Mouse (Mus musculus) cerebellum, adult 2 months (tissue): ENCODE results near the gene Aagab. TPM values are rescaled to one million over a fixed set of nuclear protein-coding genes. Genes with fewer than 3 reads are reported as not detected.

Experiments
- DNase-seq, 2 experiments: peaks; one replicate each; pipeline ENCODE4 v3.0.0; 2021
- H3K27ac ChIP-seq: fragments of 200-500 bp; 2 replicates; pipeline ENCODE4 v1.5.1; 2012; ENCODE audit warnings: low read length, control low read depth, inconsistent platforms; ENCODE audit not compliant: insufficient read depth
- H3K27me3 ChIP-seq: fragments of 200-500 bp; 2 replicates; pipeline ENCODE4 v1.6.1; 2012; ENCODE audit warnings: inconsistent platforms, mild to moderate bottlenecking, low read length, moderate library complexity; ENCODE audit not compliant: control insufficient read depth, insufficient read depth
- H3K4me1 ChIP-seq: fragments of 200-500 bp; 2 replicates; pipeline ENCODE4 v1.6.1; 2011; ENCODE audit warnings: low read length; ENCODE audit not compliant: control insufficient read depth, insufficient read depth
- H3K4me3 ChIP-seq: fragments of 200-500 bp; replicated peaks from 2 replicates; pipeline ENCODE3; 2011; ENCODE audit warnings: mild to moderate bottlenecking, low read depth, low read length, control low read depth; ENCODE audit not compliant: insufficient read depth
- CTCF ChIP-seq: fragments of 200-500 bp; IDR thresholded peaks from 2 replicates; pipeline ENCODE4 v1.5.1; 2011; ENCODE audit warnings: low read depth, mild to moderate bottlenecking, control low read depth, low read length, moderate library complexity, borderline replicate concordance; ENCODE audit not compliant: insufficient read depth
- POLR2A ChIP-seq: fragments of 200-500 bp; IDR thresholded peaks from 2 replicates; pipeline ENCODE4 v1.6.1; 2011; ENCODE audit warnings: low read length, control low read depth, borderline replicate concordance; ENCODE audit not compliant: insufficient read depth
- WGBS: fragments of 180-500 bp; shearing (Covaris S2); methylation state at CpG from one replicate; pipeline ENCODE4 v1.1.7; 2018; 5-methylcytosine and 5-hydroxymethylcytosine counted together
- polyA plus RNA-seq: library from polyadenylated mRNA; depleted of rRNA; stranded (reverse); fragments of >200 nt; gene quantifications from 2 replicates; pipeline ENCODE4 v1.2.3, GENCODE M21; 2012

The Aagab gene
- polyA plus RNA-seq, 1 experiment, result 31.0 TPM

GRCm38 (mm10) chr9:63568808-63569207 lies 33.7 kb upstream of the Aagab start:
- H3K4me1 ChIP-seq, result no peaks in the 10 kb centered on the region
- DNase-seq, result no peak
- no peak overlapping the region for H3K4me3 ChIP-seq
- TF ChIP-seq CTCF (no peak), POLR2A (no peak)
- H3K27ac ChIP-seq, result no peak overlapping the region
- WGBS, result 40% methylated on average over 8 of the region's 8 CpGs
- H3K27me3 ChIP-seq, result no peaks in the 10 kb centered on the region; the same call in 1 of the 2 replicates

GRCm38 (mm10) chr9:63571895-63572294 lies 30.6 kb upstream of the Aagab start:
- TF ChIP-seq POLR2A (no peak), CTCF (no peak)
- no peak for DNase-seq
- no peak overlapping the region for H3K4me3 ChIP-seq
- no peak overlapping the region for H3K27ac ChIP-seq
- no peaks in the 10 kb centered on the region for H3K4me1 ChIP-seq
- WGBS, result 27% methylated on average over 6 of the region's 6 CpGs
- H3K27me3 ChIP-seq, result no peaks in the 10 kb centered on the region; the same call in 1 of the 2 replicates

- no peaks in the 10 kb centered on the region for H3K4me1 ChIP-seq
- whole genome bisulfite sequencing, result 73% methylated on average over 7 of the region's 7 CpGs
- H3K4me3 ChIP-seq, result no peak overlapping the region
- no peaks in the 10 kb centered on the region; the same call in 1 of the 2 replicates for H3K27me3 ChIP-seq
- H3K27ac ChIP-seq, result no peak overlapping the region
- TF ChIP-seq CTCF (peak; percentile 47; the same call in 1 of the 2 replicates), POLR2A (no peak)
- DNase-seq, result peak; percentile 27 to 30
Observed at GRCm38 (mm10) chr9:63572874-63573273, 29.6 kb upstream of the Aagab start.

GRCm38 (mm10) chr9:63577469-63577868 lies 25.0 kb upstream of the Aagab start:
- TF ChIP-seq POLR2A (no peak), CTCF (no peak)
- WGBS, result 93% methylated on average over 3 of the region's 3 CpGs
- no peaks in the 10 kb centered on the region for H3K4me1 ChIP-seq
- no peaks in the 10 kb centered on the region; the same call in 1 of the 2 replicates for H3K27me3 ChIP-seq
- no peak overlapping the region for H3K4me3 ChIP-seq
- no peak overlapping the region for H3K27ac ChIP-seq
- no peak for DNase-seq

- 71% methylated on average over 5 of the region's 5 CpGs for WGBS
- H3K27ac ChIP-seq, result no peak overlapping the region
- DNase-seq, result no peak
- TF ChIP-seq POLR2A (no peak), CTCF (peak; percentile 22; the same call in 1 of the 2 replicates)
- no peaks in the 10 kb centered on the region for H3K27me3 ChIP-seq
- no peak overlapping the region for H3K4me3 ChIP-seq
- H3K4me1 ChIP-seq, result no peaks in the 10 kb centered on the region
Observed at GRCm38 (mm10) chr9:63579644-63580043, 22.8 kb upstream of the Aagab start.

- Histone ChIP-seq H3K4me1 (no peaks in the 10 kb centered on the region), H3K4me3 (no peak overlapping the region), H3K27me3 (no peaks in the 10 kb centered on the region), H3K27ac (no peak overlapping the region)
- WGBS, result 86% methylated on average over 2 of the region's 2 CpGs
- TF ChIP-seq POLR2A (no peak), CTCF (no peak)
- DNase-seq, result no peak
Observed at GRCm38 (mm10) chr9:63580046-63580445, 22.4 kb upstream of the Aagab start.

- DNase-seq, result no peak
- H3K27ac ChIP-seq, result no peak overlapping the region
- WGBS, result 59% methylated on average over 4 of the region's 4 CpGs
Observed at GRCm38 (mm10) chr9:63581778-63582177, 20.7 kb upstream of the Aagab start.

GRCm38 (mm10) chr9:63585251-63585650 lies 17.2 kb upstream of the Aagab start:
- Histone ChIP-seq H3K27ac (no peak overlapping the region), H3K27me3 (no peaks in the 10 kb centered on the region), H3K4me3 (no peak overlapping the region), H3K4me1 (no peaks in the 10 kb centered on the region)
- WGBS, result 93% methylated on average over 6 of the region's 6 CpGs
- TF ChIP-seq CTCF (no peak), POLR2A (no peak)
- DNase-seq, result no peak

More at GRCm38 (mm10) chr9:63581778-63582177, 20.7 kb upstream of the Aagab start:
- TF ChIP-seq POLR2A (no peak), CTCF (no peak)
- no peaks in the 10 kb centered on the region for H3K27me3 ChIP-seq
- H3K4me3 ChIP-seq, result no peak overlapping the region
- no peaks in the 10 kb centered on the region for H3K4me1 ChIP-seq

- no peaks in the 10 kb centered on the region for H3K4me1 ChIP-seq
- H3K27me3 ChIP-seq, result no peaks in the 10 kb centered on the region
- no peak overlapping the region for H3K27ac ChIP-seq
- no peak overlapping the region for H3K4me3 ChIP-seq
- no peak for DNase-seq
- WGBS, result 83% methylated on average over 6 of the region's 6 CpGs
- TF ChIP-seq CTCF (no peak), POLR2A (no peak)
Observed at GRCm38 (mm10) chr9:63589209-63589608, 13.3 kb upstream of the Aagab start.
